Mouse (Mus musculus) heart, embryonic 12.5 days (tissue): ENCODE results near the gene Kif14. TPM values are rescaled to one million over a fixed set of nuclear protein-coding genes. Genes with fewer than 3 reads are reported as not detected.

Source experiments
- ATAC-seq: fragments of 200-750 bp; cut with Nextera tagmentation; 2 replicates; pipeline ENCODE4 v1.8.0; 2017; ENCODE audit warnings: moderate TSS enrichment, moderate library complexity; ENCODE audit not compliant: insufficient number of reproducible peaks, low FRiP score
- H3K27ac ChIP-seq: fragments of 300-500 bp; sonication (generic); 2 replicates; pipeline ENCODE4 v1.5.1; 2016; ENCODE audit warnings: mild to moderate bottlenecking, moderate library complexity; ENCODE audit not compliant: poor library complexity, severe bottlenecking
- H3K27me3 ChIP-seq: fragments of 300-500 bp; sonication (generic); replicated peaks from 2 replicates; pipeline ENCODE4 v1.6.1; 2016; ENCODE audit warnings: mild to moderate bottlenecking, moderate library complexity
- H3K36me3 ChIP-seq: fragments of 300-500 bp; sonication (generic); 2 replicates; pipeline ENCODE4 v1.6.1; 2016; ENCODE audit warnings: mild to moderate bottlenecking, moderate library complexity
- H3K4me1 ChIP-seq: fragments of 300-500 bp; sonication (generic); replicated peaks from 2 replicates; pipeline ENCODE4 v1.6.1; 2016; ENCODE audit warnings: mild to moderate bottlenecking
- H3K4me2 ChIP-seq: fragments of 300-500 bp; sonication (generic); 2 replicates; pipeline ENCODE4 v1.6.1; 2016; ENCODE audit warnings: mild to moderate bottlenecking, moderate library complexity
- H3K4me3 ChIP-seq: fragments of 300-500 bp; sonication (generic); 2 replicates; pipeline ENCODE4 v1.5.1; 2016; ENCODE audit warnings: mild to moderate bottlenecking
- H3K9ac ChIP-seq: fragments of 300-500 bp; sonication (generic); 2 replicates; pipeline ENCODE4 v1.6.1; 2016; ENCODE audit warnings: mild to moderate bottlenecking, moderate library complexity
- H3K9me3 ChIP-seq: fragments of 300-500 bp; sonication (generic); replicated peaks from 2 replicates; pipeline ENCODE4 v1.6.1; 2016; ENCODE audit warnings: mild to moderate bottlenecking, moderate library complexity
- WGBS: fragments of 180-500 bp; shearing (Covaris S2); methylation state at CpG from one replicate; pipeline ENCODE4 v1.1.7; 2016; 5-methylcytosine and 5-hydroxymethylcytosine counted together
- polyA plus RNA-seq: library from polyadenylated mRNA; unstranded; fragments of >200 nt; fragmentation: Nextera tagmentation; extraction: Ambion mirVana; gene quantifications from 2 replicates; pipeline ENCODE4 v1.2.1, GENCODE M21; 2016

Gene Kif14
- polyA plus RNA-seq, 1 experiment from 2014 or later, result 6.8 TPM

GRCm38 (mm10) chr1:136527163-136527562, 61.0 kb downstream of the Kif14 start:
- H3K27ac ChIP-seq, result no peak overlapping the region
- WGBS, result 85% methylated on average over 16 of the region's 16 CpGs

GRCm38 (mm10) chr1:136532556-136532955, 66.4 kb downstream of the Kif14 start:
- ATAC-seq, result peak; percentile 77
- Histone ChIP-seq H3K27ac (no peak overlapping the region), H3K36me3 (peaks cover 26% of the 10 kb centered on the region), H3K4me1 (no peaks in the 10 kb centered on the region), H3K4me3 (no peak overlapping the region), H3K4me2 (no peak overlapping the region), H3K9me3 (no peaks in the 10 kb centered on the region), H3K9ac (no peak overlapping the region), H3K27me3 (no peaks in the 10 kb centered on the region)
- 75% methylated on average over 3 of the region's 3 CpGs for WGBS

More at GRCm38 (mm10) chr1:136527163-136527562, 61.0 kb downstream of the Kif14 start:
- H3K27me3 ChIP-seq, result no peaks in the 10 kb centered on the region
- peaks cover 45% of the 10 kb centered on the region for H3K36me3 ChIP-seq
- no peaks in the 10 kb centered on the region for H3K9me3 ChIP-seq
- H3K4me3 ChIP-seq, result no peak overlapping the region
- ATAC-seq, result no peak
- H3K4me2 ChIP-seq, result no peak overlapping the region
- no peaks in the 10 kb centered on the region for H3K4me1 ChIP-seq
- H3K9ac ChIP-seq, result no peak overlapping the region

GRCm38 (mm10) chr1:136536947-136537346, 70.8 kb downstream of the Kif14 start:
- WGBS, result 87% methylated on average over 6 of the region's 6 CpGs

GRCm38 (mm10) chr1:136538247-136538646, 72.1 kb downstream of the Kif14 start:
- Histone ChIP-seq H3K9ac (no peak overlapping the region), H3K4me3 (no peak overlapping the region), H3K36me3 (peaks cover 6% of the 10 kb centered on the region; the same call in 1 of the 2 replicates), H3K4me1 (peaks cover 20% of the 10 kb centered on the region), H3K9me3 (peaks cover 3% of the 10 kb centered on the region), H3K27ac (no peak overlapping the region), H3K4me2 (no peak overlapping the region), H3K27me3 (no peaks in the 10 kb centered on the region)
- WGBS, result 73% methylated on average over 4 of the region's 4 CpGs
- no peak for ATAC-seq

More at GRCm38 (mm10) chr1:136536947-136537346, 70.8 kb downstream of the Kif14 start:
- Histone ChIP-seq H3K27me3 (no peaks in the 10 kb centered on the region), H3K4me2 (no peak overlapping the region), H3K9ac (no peak overlapping the region), H3K27ac (no peak overlapping the region), H3K4me3 (no peak overlapping the region), H3K4me1 (peaks cover 19% of the 10 kb centered on the region), H3K36me3 (peaks cover 6% of the 10 kb centered on the region; the same call in 1 of the 2 replicates), H3K9me3 (peaks cover 3% of the 10 kb centered on the region)
- ATAC-seq, result no peak

- no peak for ATAC-seq
- peaks cover 6% of the 10 kb centered on the region; the same call in 1 of the 2 replicates for H3K36me3 ChIP-seq
- no peaks in the 10 kb centered on the region for H3K27me3 ChIP-seq
- H3K4me2 ChIP-seq, result peak overlapping the region; percentile 31
- peaks cover 3% of the 10 kb centered on the region for H3K9me3 ChIP-seq
- no peak overlapping the region for H3K9ac ChIP-seq
- peaks cover 20% of the 10 kb centered on the region for H3K4me1 ChIP-seq
- H3K4me3 ChIP-seq, result no peak overlapping the region
- H3K27ac ChIP-seq, result no peak overlapping the region
- WGBS, result 26% methylated on average over 9 of the region's 9 CpGs
Measured at GRCm38 (mm10) chr1:136540407-136540895, 74.3 kb downstream of the Kif14 start.

- WGBS, result 54% methylated on average over 12 of the region's 12 CpGs
- H3K36me3 ChIP-seq, result peaks cover 3% of the 10 kb centered on the region; the same call in 1 of the 2 replicates
- peaks cover 20% of the 10 kb centered on the region for H3K4me1 ChIP-seq
- H3K4me2 ChIP-seq, result no peak overlapping the region
- H3K9me3 ChIP-seq, result peaks cover 3% of the 10 kb centered on the region
- peak overlapping the region; percentile 8; the same call in 1 of the 2 replicates for H3K9ac ChIP-seq
- no peak for ATAC-seq
- no peak overlapping the region for H3K4me3 ChIP-seq
- H3K27me3 ChIP-seq, result no peaks in the 10 kb centered on the region
- no peak overlapping the region for H3K27ac ChIP-seq
Measured at GRCm38 (mm10) chr1:136541618-136542376, 75.7 kb downstream of the Kif14 start.

GRCm38 (mm10) chr1:136543920-136544319, 77.8 kb downstream of the Kif14 start:
- ATAC-seq, result no peak
- Histone ChIP-seq H3K27ac (no peak overlapping the region), H3K4me2 (no peak overlapping the region), H3K9me3 (no peaks in the 10 kb centered on the region), H3K36me3 (no peaks in the 10 kb centered on the region), H3K27me3 (no peaks in the 10 kb centered on the region), H3K9ac (no peak overlapping the region), H3K4me3 (no peak overlapping the region), H3K4me1 (peaks cover 20% of the 10 kb centered on the region)
- 50% methylated on average over 7 of the region's 7 CpGs for WGBS

GRCm38 (mm10) chr1:136547068-136547467, 80.9 kb downstream of the Kif14 start:
- no peak overlapping the region for H3K4me2 ChIP-seq
- H3K27ac ChIP-seq, result no peak overlapping the region
- no peak overlapping the region for H3K9ac ChIP-seq
- H3K4me1 ChIP-seq, result 0 out of 2 replicates have a peak, but pooled peaks cover under 1% of the 10 kb centered on the region
- 80% methylated on average over 2 of the region's 2 CpGs for WGBS
- no peaks in the 10 kb centered on the region for H3K27me3 ChIP-seq
- no peaks in the 10 kb centered on the region for H3K9me3 ChIP-seq
- no peak for ATAC-seq
- H3K36me3 ChIP-seq, result no peaks in the 10 kb centered on the region
- H3K4me3 ChIP-seq, result no peak overlapping the region

GRCm38 (mm10) chr1:136550285-136550684, 84.1 kb downstream of the Kif14 start:
- 87% methylated on average over 6 of the region's 6 CpGs for WGBS
- Histone ChIP-seq H3K9me3 (no peaks in the 10 kb centered on the region), H3K36me3 (no peaks in the 10 kb centered on the region)

GRCm38 (mm10) chr1:136550851-136551540, 84.9 kb downstream of the Kif14 start:
- Histone ChIP-seq H3K9me3 (no peaks in the 10 kb centered on the region), H3K4me2 (no peak overlapping the region), H3K4me1 (peaks cover 3% of the 10 kb centered on the region; the same call in 1 of the 2 replicates), H3K27me3 (no peaks in the 10 kb centered on the region), H3K4me3 (no peak overlapping the region), H3K36me3 (no peaks in the 10 kb centered on the region), H3K27ac (no peak overlapping the region), H3K9ac (no peak overlapping the region)
- no peak for ATAC-seq
- WGBS, result 27% methylated on average over 16 of the region's 16 CpGs

More at GRCm38 (mm10) chr1:136550285-136550684, 84.1 kb downstream of the Kif14 start:
- Histone ChIP-seq H3K27me3 (no peaks in the 10 kb centered on the region), H3K4me3 (no peak overlapping the region), H3K4me2 (no peak overlapping the region), H3K27ac (no peak overlapping the region), H3K9ac (no peak overlapping the region), H3K4me1 (no peaks in the 10 kb centered on the region)
- no peak for ATAC-seq

GRCm38 (mm10) chr1:136554686-136555085, 88.5 kb downstream of the Kif14 start:
- Histone ChIP-seq H3K9ac (no peak overlapping the region), H3K9me3 (no peaks in the 10 kb centered on the region), H3K27me3 (no peaks in the 10 kb centered on the region), H3K4me3 (no peak overlapping the region), H3K4me1 (peaks cover 8% of the 10 kb centered on the region; the same call in 1 of the 2 replicates), H3K36me3 (no peaks in the 10 kb centered on the region), H3K4me2 (no peak overlapping the region), H3K27ac (no peak overlapping the region)
- no peak for ATAC-seq
- 79% methylated on average over 3 of the region's 3 CpGs for WGBS
